Mouse (Mus musculus) kidney, embryonic 16.5 days (tissue): ENCODE measurements around the gene Ass1. TPM values are rescaled to one million over a fixed set of nuclear protein-coding genes. Genes with fewer than 3 reads are reported as not detected.

ENCODE experiments used
- ATAC-seq: fragments of 200-750 bp; cut with Nextera tagmentation; 2 replicates; pipeline ENCODE4 v1.8.0; 2017; ENCODE audit warnings: moderate TSS enrichment; ENCODE audit not compliant: low FRiP score, low TSS enrichment
- H3K27ac ChIP-seq: fragments of 300-500 bp; sonication (generic); 2 replicates; pipeline ENCODE4 v1.5.1; 2014; ENCODE audit warnings: low read length
- H3K27me3 ChIP-seq: fragments of 300-500 bp; sonication (generic); 2 replicates; pipeline ENCODE4 v1.6.1; 2014; ENCODE audit warnings: low read length, control low read depth, mixed read lengths; ENCODE audit not compliant: insufficient read depth
- H3K36me3 ChIP-seq: fragments of 300-500 bp; sonication (generic); 2 replicates; pipeline ENCODE4 v1.6.1; 2014; ENCODE audit warnings: low read length, control low read depth, mixed read lengths; ENCODE audit not compliant: insufficient read depth
- H3K4me1 ChIP-seq: fragments of 300-500 bp; sonication (generic); 2 replicates; pipeline ENCODE4 v1.6.1; 2014; ENCODE audit warnings: low read length, control low read depth, mixed read lengths; ENCODE audit not compliant: insufficient read depth
- H3K4me2 ChIP-seq: fragments of 300-500 bp; sonication (generic); replicated peaks from 2 replicates; pipeline ENCODE4 v1.6.1; 2014; ENCODE audit warnings: low read depth, low read length
- H3K4me3 ChIP-seq: fragments of 300-500 bp; sonication (generic); 2 replicates; pipeline ENCODE4 v1.5.1; 2014; ENCODE audit warnings: mild to moderate bottlenecking, low read length
- H3K9ac ChIP-seq: fragments of 300-500 bp; sonication (generic); replicated peaks from 2 replicates; pipeline ENCODE4 v1.6.1; 2014; ENCODE audit warnings: low read length
- H3K9me3 ChIP-seq: fragments of 300-500 bp; sonication (generic); 2 replicates; pipeline ENCODE4 v1.6.1; 2016; ENCODE audit warnings: low read length, control low read depth
- WGBS: fragments of 180-500 bp; shearing (Covaris S2); extraction: QIAGEN DNeasy Blood & Tissue Kit; methylation state at CpG from one replicate; pipeline ENCODE4 v1.1.7; 2014; 5-methylcytosine and 5-hydroxymethylcytosine counted together
- polyA plus RNA-seq: library from polyadenylated mRNA; unstranded; fragments of >200 nt; fragmentation: Nextera tagmentation; extraction: Ambion mirVana; gene quantifications from 2 replicates; pipeline ENCODE4 v1.2.1, GENCODE M21; 2015

Gene Ass1
- polyA plus RNA-seq, 1 experiment from 2014 or later = 164 TPM

- peaks cover 3% of the 10 kb centered on the region; the same call in 1 of the 2 replicates for H3K27me3 ChIP-seq
- ATAC-seq = no peak
- 64% methylated on average over 8 of the region's 8 CpGs for WGBS
- H3K9me3 ChIP-seq = no peaks in the 10 kb centered on the region
- H3K36me3 ChIP-seq = no peaks in the 10 kb centered on the region
- no peak overlapping the region for H3K4me3 ChIP-seq
- H3K27ac ChIP-seq = peak overlapping the region; percentile 26; the same call in 1 of the 2 replicates
- H3K9ac ChIP-seq = no peak overlapping the region
- H3K4me2 ChIP-seq = no peak overlapping the region
- peaks cover 12% of the 10 kb centered on the region; the same call in 1 of the 2 replicates for H3K4me1 ChIP-seq
These were observed 15.7 kb upstream of the Ass1 start for GRCm38 (mm10) chr2:31454280-31454679.

- H3K4me3 ChIP-seq = no peak overlapping the region
- H3K36me3 ChIP-seq = no peaks in the 10 kb centered on the region
- H3K27ac ChIP-seq = no peak overlapping the region
- WGBS = 70% methylated on average over 7 of the region's 7 CpGs
- H3K9ac ChIP-seq = no peak overlapping the region
- no peak for ATAC-seq
- H3K4me1 ChIP-seq = peaks cover 19% of the 10 kb centered on the region
- H3K9me3 ChIP-seq = no peaks in the 10 kb centered on the region
- H3K4me2 ChIP-seq = no peak overlapping the region
- peaks cover 11% of the 10 kb centered on the region for H3K27me3 ChIP-seq
These were observed 14.6 kb upstream of the Ass1 start for GRCm38 (mm10) chr2:31455418-31455817.

GRCm38 (mm10) chr2:31458460-31458859 is 11.5 kb upstream of the Ass1 start:
- peaks cover 18% of the 10 kb centered on the region for H3K27me3 ChIP-seq
- no peaks in the 10 kb centered on the region for H3K36me3 ChIP-seq
- H3K4me3 ChIP-seq = no peak overlapping the region
- H3K4me1 ChIP-seq = peaks cover 14% of the 10 kb centered on the region
- H3K4me2 ChIP-seq = no peak overlapping the region
- 53% methylated on average over 5 of the region's 5 CpGs for WGBS
- ATAC-seq = 0 out of 2 replicates have a peak, but pooled peaks have one; percentile 9
- H3K9me3 ChIP-seq = no peaks in the 10 kb centered on the region
- no peak overlapping the region for H3K9ac ChIP-seq
- H3K27ac ChIP-seq = no peak overlapping the region

- Histone ChIP-seq H3K27me3 (peaks cover 18% of the 10 kb centered on the region), H3K9ac (peak overlapping the region; percentile 56), H3K4me3 (no peak overlapping the region; the same call in 1 of the 2 replicates), H3K36me3 (no peaks in the 10 kb centered on the region), H3K4me1 (peaks cover 12% of the 10 kb centered on the region), H3K9me3 (no peaks in the 10 kb centered on the region), H3K4me2 (peak overlapping the region; percentile 83), H3K27ac (no peak overlapping the region)
- WGBS = 43% methylated on average over 16 of the region's 16 CpGs
- ATAC-seq = peak; percentile 41; the same call in 1 of the 2 replicates
These were observed 10.7 kb upstream of the Ass1 start for GRCm38 (mm10) chr2:31458989-31459936.

- Histone ChIP-seq H3K27ac (no peak overlapping the region), H3K9me3 (no peaks in the 10 kb centered on the region), H3K9ac (peak overlapping the region; percentile 56), H3K27me3 (peaks cover 18% of the 10 kb centered on the region), H3K4me1 (peaks cover 9% of the 10 kb centered on the region), H3K36me3 (no peaks in the 10 kb centered on the region), H3K4me3 (peak overlapping the region; percentile 49), H3K4me2 (peak overlapping the region; percentile 83)
- peak; percentile 21; the same call in 1 of the 2 replicates for ATAC-seq
- WGBS = 1% methylated on average over 46 of the region's 48 CpGs
These were observed 9.9 kb upstream of the Ass1 start for GRCm38 (mm10) chr2:31460025-31460571.

- Histone ChIP-seq H3K9ac (no peak overlapping the region), H3K27ac (no peak overlapping the region), H3K9me3 (no peaks in the 10 kb centered on the region), H3K4me3 (no peak overlapping the region), H3K4me2 (no peak overlapping the region), H3K4me1 (peaks cover 9% of the 10 kb centered on the region), H3K36me3 (no peaks in the 10 kb centered on the region), H3K27me3 (peaks cover 18% of the 10 kb centered on the region)
- no peak for ATAC-seq
- WGBS = 78% methylated on average over 7 of the region's 7 CpGs
These were observed 9.1 kb upstream of the Ass1 start for GRCm38 (mm10) chr2:31460920-31461319.

- Histone ChIP-seq H3K9ac (no peak overlapping the region), H3K4me3 (no peak overlapping the region), H3K27ac (no peak overlapping the region), H3K4me1 (peaks cover 9% of the 10 kb centered on the region), H3K9me3 (no peaks in the 10 kb centered on the region), H3K27me3 (peaks cover 18% of the 10 kb centered on the region), H3K36me3 (no peaks in the 10 kb centered on the region), H3K4me2 (no peak overlapping the region)
- WGBS = 41% methylated on average over 8 of the region's 8 CpGs
- no peak for ATAC-seq
These were observed 8.0 kb upstream of the Ass1 start for GRCm38 (mm10) chr2:31462051-31462450.

- Histone ChIP-seq H3K27ac (no peak overlapping the region), H3K4me3 (no peak overlapping the region), H3K4me1 (peaks cover 9% of the 10 kb centered on the region), H3K9me3 (no peaks in the 10 kb centered on the region), H3K36me3 (no peaks in the 10 kb centered on the region), H3K4me2 (no peak overlapping the region), H3K27me3 (peaks cover 18% of the 10 kb centered on the region), H3K9ac (no peak overlapping the region)
- ATAC-seq = no peak
- WGBS = 86% methylated on average over 7 of the region's 7 CpGs
These were observed 6.8 kb upstream of the Ass1 start for GRCm38 (mm10) chr2:31463253-31463652.

- Histone ChIP-seq H3K4me1 (peaks cover 9% of the 10 kb centered on the region), H3K9me3 (no peaks in the 10 kb centered on the region), H3K4me3 (no peak overlapping the region), H3K27ac (0 out of 2 replicates have a peak overlapping the region, but pooled peaks have one; percentile 0), H3K4me2 (no peak overlapping the region), H3K9ac (no peak overlapping the region), H3K27me3 (peaks cover 16% of the 10 kb centered on the region), H3K36me3 (no peaks in the 10 kb centered on the region)
- 22% methylated on average over 8 of the region's 8 CpGs for WGBS
- ATAC-seq = peak; percentile 60; the same call in 1 of the 2 replicates
These were observed 6.1 kb upstream of the Ass1 start for GRCm38 (mm10) chr2:31463696-31464528.
